ENCODE assay signal across 24 mouse cellular contexts in genomic region chr11:107424176-107424575, GRCm38 (mm10). TPM values are rescaled to one million over a fixed set of nuclear protein-coding genes. Genes with fewer than 3 reads are reported as not detected.
A peak's percentile ranks its signal among the peaks of the same experiment; 100 is the strongest.
DNase-seq lines count a peak whose midpoint lies in the region; ATAC-seq lines count a peak whose summit lies in the region.
"Had no signal": no experiment of that assay in that cellular context is flagged by ENCODE, and none has a peak within 500 bp of the region (broad histone marks: within the 10 kb centered on the region; RNA-seq: fewer than 3 reads in every experiment).

No protein-coding gene starts in this region.

- H3K27ac ChIP-seq in forebrain, embryonic 13.5 days: peak overlapping the region; percentile 51; the same call in 1 of the 2 replicates
- no peak overlapping the region for H3K27ac ChIP-seq in forebrain, embryonic 12.5 days
- peak overlapping the region; percentile 62 for H3K27ac ChIP-seq in heart, embryonic 15.5 days
- peak overlapping the region; percentile 31 for H3K27ac ChIP-seq in midbrain, embryonic 13.5 days
- H3K27ac ChIP-seq in midbrain, embryonic 11.5 days (ENCODE audit: low read depth, low read length): no peak overlapping the region
- H3K27ac ChIP-seq in midbrain, embryonic 16.5 days (ENCODE audit: low read length): peak overlapping the region; percentile 14
- H3K27ac ChIP-seq: gastrocnemius, adult 2 months; heart, embryonic 10.5 days; hindbrain, embryonic 14.5 days; kidney, postnatal 0 days; limb, embryonic 10.5 days; liver, embryonic 15.5 days; lung, embryonic 15.5 days; neural tube, embryonic 12.5 days had no signal

- H3K9ac ChIP-seq in forebrain, embryonic 13.5 days: no peak overlapping the region
- H3K9ac ChIP-seq in forebrain, embryonic 12.5 days: no peak overlapping the region
- H3K9ac ChIP-seq in heart, embryonic 15.5 days: no peak overlapping the region
- H3K9ac ChIP-seq in midbrain, embryonic 13.5 days (replicated peaks): no peak overlapping the region
- no peak overlapping the region for H3K9ac ChIP-seq in midbrain, embryonic 11.5 days (ENCODE audit: low read length)
- no peak overlapping the region for H3K9ac ChIP-seq in midbrain, embryonic 16.5 days (ENCODE audit: low read depth, low read length)
- H3K9ac ChIP-seq: hindbrain, embryonic 14.5 days; liver, embryonic 15.5 days; lung, embryonic 15.5 days; neural tube, embryonic 12.5 days had no signal

- H3K36me3 ChIP-seq in forebrain, embryonic 13.5 days (ENCODE audit: poor library complexity, severe bottlenecking): no peaks in the 10 kb centered on the region
- H3K36me3 ChIP-seq in forebrain, embryonic 12.5 days (replicated peaks): no peaks in the 10 kb centered on the region
- H3K36me3 ChIP-seq in heart, embryonic 15.5 days: no peaks in the 10 kb centered on the region
- no peaks in the 10 kb centered on the region for H3K36me3 ChIP-seq in midbrain, embryonic 13.5 days
- no peaks in the 10 kb centered on the region for H3K36me3 ChIP-seq in midbrain, embryonic 11.5 days (ENCODE audit: control insufficient read depth, insufficient read depth, low read length)
- no peaks in the 10 kb centered on the region for H3K36me3 ChIP-seq in midbrain, embryonic 16.5 days (ENCODE audit: control insufficient read depth, insufficient read depth, low read length)
- H3K36me3 ChIP-seq: heart, embryonic 10.5 days; liver, embryonic 15.5 days; lung, embryonic 15.5 days; neural tube, embryonic 12.5 days had no signal

- WGBS in forebrain, embryonic 13.5 days: 79% methylated on average over 12 of the region's 12 CpGs
- 82% methylated on average over 12 of the region's 12 CpGs for WGBS in forebrain, embryonic 12.5 days
- 58% methylated on average over 12 of the region's 12 CpGs for WGBS in heart, embryonic 15.5 days
- WGBS in midbrain, embryonic 13.5 days: 67% methylated on average over 12 of the region's 12 CpGs
- 86% methylated on average over 12 of the region's 12 CpGs for WGBS in midbrain, embryonic 11.5 days
- WGBS in midbrain, embryonic 16.5 days: 74% methylated on average over 12 of the region's 12 CpGs

- H3K4me2 ChIP-seq in forebrain, embryonic 13.5 days: no peak overlapping the region
- H3K4me2 ChIP-seq in forebrain, embryonic 12.5 days: no peak overlapping the region
- H3K4me2 ChIP-seq in heart, embryonic 15.5 days: no peak overlapping the region
- no peak overlapping the region for H3K4me2 ChIP-seq in midbrain, embryonic 13.5 days (replicated peaks)
- H3K4me2 ChIP-seq in midbrain, embryonic 11.5 days: no peak overlapping the region
- H3K4me2 ChIP-seq in midbrain, embryonic 16.5 days (ENCODE audit: low read length): no peak overlapping the region
- H3K4me2 ChIP-seq: hindbrain, embryonic 14.5 days; liver, embryonic 15.5 days; lung, embryonic 15.5 days; neural tube, embryonic 12.5 days had no signal

- H3K9me3 ChIP-seq in forebrain, embryonic 13.5 days (replicated peaks): no peaks in the 10 kb centered on the region
- H3K9me3 ChIP-seq in forebrain, embryonic 12.5 days: no peaks in the 10 kb centered on the region
- H3K9me3 ChIP-seq in heart, embryonic 15.5 days (replicated peaks): no peaks in the 10 kb centered on the region
- no peaks in the 10 kb centered on the region for H3K9me3 ChIP-seq in midbrain, embryonic 13.5 days
- H3K9me3 ChIP-seq in midbrain, embryonic 11.5 days (ENCODE audit: control insufficient read depth, low read length): no peaks in the 10 kb centered on the region
- H3K9me3 ChIP-seq in midbrain, embryonic 16.5 days (replicated peaks; ENCODE audit: control insufficient read depth, low read length, poor library complexity, severe bottlenecking): no peaks in the 10 kb centered on the region
- H3K9me3 ChIP-seq: heart, embryonic 10.5 days; limb, embryonic 10.5 days; liver, embryonic 15.5 days; lung, embryonic 15.5 days; megakaryocyte, embryonic 14.5 days; neural tube, embryonic 12.5 days had no signal

- intact Hi-C loops in heart, postnatal 36 days (cut with DNase I): no loop called here

- no peaks in the 10 kb centered on the region for H3K27me3 ChIP-seq in forebrain, embryonic 13.5 days
- no peaks in the 10 kb centered on the region for H3K27me3 ChIP-seq in forebrain, embryonic 12.5 days
- H3K27me3 ChIP-seq in heart, embryonic 15.5 days: no peaks in the 10 kb centered on the region
- H3K27me3 ChIP-seq in midbrain, embryonic 13.5 days: no peaks in the 10 kb centered on the region
- H3K27me3 ChIP-seq in midbrain, embryonic 11.5 days (ENCODE audit: control insufficient read depth, insufficient read depth, low read length): no peaks in the 10 kb centered on the region
- no peaks in the 10 kb centered on the region for H3K27me3 ChIP-seq in midbrain, embryonic 16.5 days (ENCODE audit: control insufficient read depth, insufficient read depth, low read depth, low read length)
- H3K27me3 ChIP-seq: liver, embryonic 15.5 days; lung, embryonic 15.5 days; megakaryocyte, embryonic 14.5 days; neural tube, embryonic 12.5 days had no signal

- no peak overlapping the region for H3K4me3 ChIP-seq in forebrain, embryonic 13.5 days
- no peak overlapping the region for H3K4me3 ChIP-seq in forebrain, embryonic 12.5 days (replicated peaks)
- no peak overlapping the region for H3K4me3 ChIP-seq in heart, embryonic 15.5 days
- H3K4me3 ChIP-seq in midbrain, embryonic 13.5 days (replicated peaks): no peak overlapping the region
- H3K4me3 ChIP-seq in midbrain, embryonic 11.5 days (ENCODE audit: low read depth, low read length): no peak overlapping the region
- no peak overlapping the region for H3K4me3 ChIP-seq in midbrain, embryonic 16.5 days (ENCODE audit: low read depth, low read length)
- H3K4me3 ChIP-seq: gastrocnemius, adult 2 months; heart, embryonic 10.5 days; limb, embryonic 10.5 days; liver, embryonic 15.5 days; lung, embryonic 15.5 days; megakaryocyte, embryonic 14.5 days; neural tube, embryonic 12.5 days had no signal

- no peak for ATAC-seq in forebrain, embryonic 13.5 days
- no peak for ATAC-seq in forebrain, embryonic 12.5 days (ENCODE audit: low FRiP score)
- no peak for ATAC-seq in heart, embryonic 15.5 days (replicated peaks; ENCODE audit: insufficient number of reproducible peaks, insufficient read depth, low FRiP score, low read depth)
- ATAC-seq in midbrain, embryonic 13.5 days: no peak
- no peak for ATAC-seq in midbrain, embryonic 11.5 days (ENCODE audit: low FRiP score)
- no peak for ATAC-seq in midbrain, embryonic 16.5 days

- H3K4me1 ChIP-seq in forebrain, embryonic 13.5 days: peaks cover 33% of the 10 kb centered on the region
- peaks cover 22% of the 10 kb centered on the region for H3K4me1 ChIP-seq in forebrain, embryonic 12.5 days
- peaks cover 26% of the 10 kb centered on the region for H3K4me1 ChIP-seq in heart, embryonic 15.5 days (replicated peaks)
- peaks cover 18% of the 10 kb centered on the region for H3K4me1 ChIP-seq in midbrain, embryonic 13.5 days (replicated peaks)
- peaks cover 4% of the 10 kb centered on the region; the same call in 1 of the 2 replicates for H3K4me1 ChIP-seq in midbrain, embryonic 11.5 days (ENCODE audit: control insufficient read depth, insufficient read depth, low read length)
- H3K4me1 ChIP-seq in midbrain, embryonic 16.5 days (ENCODE audit: control insufficient read depth, insufficient read depth, low read length): peaks cover 5% of the 10 kb centered on the region
- H3K4me1 ChIP-seq: lung, embryonic 15.5 days had no signal

- DNase-seq in heart, postnatal 36 days: no peak
- no peak for DNase-seq in midbrain, embryonic 11.5 days (ENCODE audit: low spot score, missing footprints)
- no peak for DNase-seq in gastrocnemius, adult 8-10 months (ENCODE audit: low spot score in 2 of 2)
- DNase-seq: adrenal gland, postnatal 25 days; cerebellum, adult 11-12 months; cerebellum, postnatal 14 days; gastrocnemius, adult 2 months; kidney, adult 2 months; liver; lung, postnatal 36 days; thymus, postnatal 14 days had no signal

RNA-seq across cellular contexts. Expression of gene Pitpnc1, which starts 46.3 kb away (rescaled TPM):
- 35.6 and 36.1 TPM in 2 replicates for polyA plus RNA-seq in forebrain, embryonic 13.5 days (2015; fragmentation: Nextera tagmentation; extraction: Ambion mirVana)
- polyA plus RNA-seq in forebrain, embryonic 12.5 days (2016; fragmentation: Nextera tagmentation; extraction: Ambion mirVana): 34.7 and 38.2 TPM in 2 replicates
- polyA plus RNA-seq in heart, embryonic 15.5 days (2015; fragmentation: Nextera tagmentation; extraction: Ambion mirVana): 15.2 and 18.0 TPM in 2 replicates
- total RNA-seq in heart, postnatal 36 days (2021): 10 to 100 TPM; 60.7 to 68.4 TPM
- 35.0 and 36.7 TPM in 2 replicates for polyA plus RNA-seq in midbrain, embryonic 13.5 days (2015; fragmentation: Nextera tagmentation; extraction: Ambion mirVana)
- polyA plus RNA-seq in midbrain, embryonic 11.5 days (2014; fragmentation: Nextera tagmentation; extraction: Ambion mirVana): 29.9 and 32.1 TPM in 2 replicates
- polyA plus RNA-seq in midbrain, embryonic 16.5 days (2015; fragmentation: Nextera tagmentation; extraction: Ambion mirVana): 44.8 and 48.0 TPM in 2 replicates
- 10 to 100 TPM; 54.3 to 72.7 (median 61.5) TPM for total RNA-seq in gastrocnemius, adult 8-10 months (2022)

RNA-seq across cellular contexts. Expression of gene Psmd12, which starts 55.1 kb away (rescaled TPM):
- 171 and 174 TPM in 2 replicates for polyA plus RNA-seq in forebrain, embryonic 13.5 days (2015; fragmentation: Nextera tagmentation; extraction: Ambion mirVana)
- polyA plus RNA-seq in forebrain, embryonic 12.5 days (2016; fragmentation: Nextera tagmentation; extraction: Ambion mirVana): 188 and 196 TPM in 2 replicates
- polyA plus RNA-seq in heart, embryonic 15.5 days (2015; fragmentation: Nextera tagmentation; extraction: Ambion mirVana): 132 and 134 TPM in 2 replicates
- 10 to 100 TPM; 89.6 to 92.4 TPM for total RNA-seq in heart, postnatal 36 days (2021)
- polyA plus RNA-seq in midbrain, embryonic 13.5 days (2015; fragmentation: Nextera tagmentation; extraction: Ambion mirVana): 175 and 178 TPM in 2 replicates
- 232 and 254 TPM in 2 replicates for polyA plus RNA-seq in midbrain, embryonic 11.5 days (2014; fragmentation: Nextera tagmentation; extraction: Ambion mirVana)
- polyA plus RNA-seq in midbrain, embryonic 16.5 days (2015; fragmentation: Nextera tagmentation; extraction: Ambion mirVana): 155 and 156 TPM in 2 replicates
- 100 to 1,000 TPM in 2 of 4 experiments, 10 to 100 TPM in 2; 90.0 to 108 (median 97.1) TPM for total RNA-seq in gastrocnemius, adult 8-10 months (2022)

Comparison
In these comparisons a context has a peak if more than half of its experiments do, and no peak if none do; other contexts are left out.
1. H3K27ac ChIP-seq: peak in forebrain, embryonic 13.5 days (single experiment), heart, embryonic 15.5 days (single experiment), midbrain, embryonic 13.5 days (single experiment) and midbrain, embryonic 16.5 days (single experiment); none in forebrain, embryonic 12.5 days (single experiment) and midbrain, embryonic 11.5 days (single experiment).